9 mouse cellular contexts compared by ENCODE assay signal in the genomic region with DNA sequence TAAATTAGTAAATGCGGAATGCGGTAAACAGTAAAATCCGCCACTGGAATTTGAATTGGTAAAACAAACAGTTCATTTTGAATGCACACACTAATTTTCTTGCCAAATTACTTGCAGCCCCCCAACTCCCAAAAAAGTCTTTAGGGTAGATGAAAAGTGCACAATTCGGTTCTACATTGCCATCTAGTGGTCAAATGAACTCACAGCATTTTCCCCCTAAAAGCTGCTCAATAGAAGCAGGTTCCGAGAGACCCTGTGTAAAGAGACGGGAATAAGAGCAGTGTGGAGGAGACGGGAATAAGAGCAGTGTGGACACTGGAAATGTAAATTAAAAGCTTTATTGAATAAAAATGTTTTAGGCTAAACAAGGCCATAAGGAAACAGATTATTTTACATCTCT. TPM values are rescaled to one million over a fixed set of nuclear protein-coding genes. Genes with fewer than 3 reads are reported as not detected.
DNase-seq lines count a peak whose midpoint lies in the region; ATAC-seq and TF ChIP-seq lines count a peak whose summit lies in the region.
"Had no signal": no experiment of that assay in that cellular context is flagged by ENCODE, and none has a peak within 500 bp of the region (broad histone marks: within the 10 kb centered on the region; RNA-seq: fewer than 3 reads in every experiment).

No protein-coding gene starts in this region.

- no peak overlapping the region for H3K4me2 ChIP-seq in midbrain, postnatal 0 days (ENCODE audit: low read depth, low read length, poor library complexity, severe bottlenecking)
- H3K4me2 ChIP-seq: midbrain, embryonic 12.5 days had no signal

- 0 out of 2 replicates have a peak, but pooled peaks cover 3% of the 10 kb centered on the region for H3K4me1 ChIP-seq in heart, embryonic 10.5 days
- H3K4me1 ChIP-seq in thymus, adult 2 months (replicated peaks; ENCODE audit: control insufficient read depth, insufficient read depth, low read length), result no peaks in the 10 kb centered on the region
- no peaks in the 10 kb centered on the region for H3K4me1 ChIP-seq in midbrain, postnatal 0 days (ENCODE audit: insufficient read depth, low read length)
- H3K4me1 ChIP-seq: midbrain, embryonic 12.5 days had no signal

- H3K9ac ChIP-seq in midbrain, postnatal 0 days (replicated peaks; ENCODE audit: low read length, poor library complexity, severe bottlenecking), result no peak overlapping the region
- H3K9ac ChIP-seq: midbrain, embryonic 12.5 days had no signal

- intact Hi-C loops in heart, postnatal 36 days (cut with DNase I), result loop anchor here (1.0 to 10.0 kb wide), 3 partner anchors 63 to 283 kb away; no protein-coding TSS in a partner anchor

- H3K9me3 ChIP-seq in heart, embryonic 10.5 days, result no peaks in the 10 kb centered on the region
- no peaks in the 10 kb centered on the region for H3K9me3 ChIP-seq in midbrain, postnatal 0 days (ENCODE audit: low read length)
- H3K9me3 ChIP-seq: midbrain, embryonic 12.5 days had no signal

- DNase-seq in heart, postnatal 36 days, result peak; percentile 13 to 36
- no peak for DNase-seq in heart, embryonic 10.5 days (ENCODE audit: low spot score)
- peak; percentile 45 for DNase-seq in thymus, adult 2 months
- DNase-seq in thymus, postnatal 36 days, result no peak
- DNase-seq in cerebellum, adult 9-11 months, result peak; percentile 31
- peak; percentile 83 for DNase-seq in midbrain, postnatal 0 days (ENCODE audit: low spot score)
- DNase-seq in urinary bladder, postnatal 10 days (ENCODE audit: low spot score), result no peak

- TF ChIP-seq POLR2A in thymus, adult 2 months (IDR thresholded peaks at IDR 0.05; ENCODE audit: control insufficient read depth, extremely low read depth, insufficient read depth, low read length, poor library complexity), result no peak

- peaks cover 38% of the 10 kb centered on the region for H3K36me3 ChIP-seq in heart, embryonic 10.5 days
- no peaks in the 10 kb centered on the region for H3K36me3 ChIP-seq in thymus, adult 2 months (ENCODE audit: control insufficient read depth, insufficient read depth, low read length)
- H3K36me3 ChIP-seq in midbrain, postnatal 0 days (ENCODE audit: insufficient read depth, low read length), result peaks cover 8% of the 10 kb centered on the region

- WGBS in heart, embryonic 10.5 days, result 31% methylated on average over 7 of the region's 7 CpGs
- WGBS in thymus, adult 2 months, result 38% methylated on average over 7 of the region's 7 CpGs
- 23% methylated on average over 7 of the region's 7 CpGs for WGBS in midbrain, postnatal 0 days

- H3K4me3 ChIP-seq in heart, embryonic 10.5 days, result no peak overlapping the region
- no peak overlapping the region for H3K4me3 ChIP-seq in thymus, adult 2 months (ENCODE audit: control insufficient read depth, insufficient read depth, low read length)
- no peak overlapping the region for H3K4me3 ChIP-seq in midbrain, postnatal 0 days (ENCODE audit: low read depth, low read length)
- H3K4me3 ChIP-seq: midbrain, embryonic 12.5 days had no signal

- no peak for TF ChIP-seq CTCF in thymus, adult 2 months (IDR thresholded peaks at IDR 0.05; ENCODE audit: borderline replicate concordance, control insufficient read depth, extremely low read depth, insufficient read depth, low read length, poor library complexity)
- TF ChIP-seq CTCF in midbrain, postnatal 0 days (IDR thresholded peaks at IDR 0.05), result peak; percentile 91

- no peaks in the 10 kb centered on the region for H3K27me3 ChIP-seq in heart, embryonic 10.5 days (ENCODE audit: insufficient read depth, poor library complexity, severe bottlenecking)
- H3K27me3 ChIP-seq in thymus, adult 2 months (ENCODE audit: control insufficient read depth, insufficient read depth, low read length), result no peaks in the 10 kb centered on the region
- H3K27me3 ChIP-seq in midbrain, postnatal 0 days (ENCODE audit: insufficient read depth, low read length), result no peaks in the 10 kb centered on the region

- no peak overlapping the region for H3K27ac ChIP-seq in heart, embryonic 10.5 days
- no peak overlapping the region for H3K27ac ChIP-seq in thymus, adult 2 months (ENCODE audit: control insufficient read depth, insufficient read depth, low read length)
- no peak overlapping the region for H3K27ac ChIP-seq in midbrain, postnatal 0 days (ENCODE audit: low read depth, low read length)
- H3K27ac ChIP-seq: midbrain, embryonic 12.5 days had no signal

- ATAC-seq in midbrain, postnatal 0 days (ENCODE audit: low FRiP score), result no peak
- ATAC-seq in activated CD4-positive, CD25-positive, alpha-beta regulatory T cell, adult 4 months, result no peak

RNA-seq across cellular contexts. Expression of a gene that starts 5.5 kb away (rescaled TPM):
- total RNA-seq in heart, postnatal 36 days (2021), result 10 to 100 TPM; 17.6 to 18.0 TPM
- polyA plus RNA-seq in heart, embryonic 10.5 days (2016; fragmentation: Nextera tagmentation; extraction: Ambion mirVana), result 56.5 and 60.3 TPM in 2 replicates
- 48.1 and 59.8 TPM in 2 replicates for polyA plus RNA-seq in thymus, adult 2 months (2012; rRNA removed)
- total RNA-seq in midbrain, postnatal 0 days (2014; rRNA removed), result 93.5 and 94.2 TPM in 2 replicates
- 75.8 and 76.8 TPM in 2 replicates for polyA plus RNA-seq in midbrain, postnatal 0 days (2015; fragmentation: Nextera tagmentation; extraction: Ambion mirVana)
- 10 to 100 TPM; 63.5 to 71.6 TPM for polyA plus RNA-seq in activated CD4-positive, CD25-positive, alpha-beta regulatory T cell, adult 4 months (2017; shearing (Covaris generic))

RNA-seq across cellular contexts. Expression of a gene that starts 52.7 kb away (rescaled TPM):
- total RNA-seq in heart, postnatal 36 days (2021), result 100 to 1,000 TPM; 218 to 222 TPM
- polyA plus RNA-seq in heart, embryonic 10.5 days (2016; fragmentation: Nextera tagmentation; extraction: Ambion mirVana), result 164 and 187 TPM in 2 replicates
- 227 and 284 TPM in 2 replicates for polyA plus RNA-seq in thymus, adult 2 months (2012; rRNA removed)
- total RNA-seq in midbrain, postnatal 0 days (2014; rRNA removed), result 60.9 and 67.2 TPM in 2 replicates
- 165 and 180 TPM in 2 replicates for polyA plus RNA-seq in midbrain, postnatal 0 days (2015; fragmentation: Nextera tagmentation; extraction: Ambion mirVana)
- 100 to 1,000 TPM; 152 to 189 TPM for polyA plus RNA-seq in activated CD4-positive, CD25-positive, alpha-beta regulatory T cell, adult 4 months (2017; shearing (Covaris generic))

Comparison
In these comparisons a context has a peak if more than half of its experiments do, and no peak if none do; other contexts are left out.
1. DNase-seq: peak in heart, postnatal 36 days (2 of 2), thymus, adult 2 months (single experiment), cerebellum, adult 9-11 months (single experiment) and midbrain, postnatal 0 days (single experiment); none in heart, embryonic 10.5 days (single experiment), thymus, postnatal 36 days (0 of 2) and urinary bladder, postnatal 10 days (single experiment).